Mouse (Mus musculus) limb, embryonic 15.5 days (tissue): Measurements from ENCODE around the gene Mertk. TPM values are rescaled to one million over a fixed set of nuclear protein-coding genes. Genes with fewer than 3 reads are reported as not detected.
A peak's percentile ranks its signal among the peaks of the same experiment; 100 is the strongest.

Experiments used
- ATAC-seq: fragments of 200-750 bp; cut with Nextera tagmentation; 2 replicates; pipeline ENCODE4 v1.8.0; 2017; ENCODE audit warnings: low read depth, moderate TSS enrichment; ENCODE audit not compliant: insufficient number of reproducible peaks, low FRiP score, low TSS enrichment
- H3K27ac ChIP-seq: fragments of 300-500 bp; sonication (generic); 2 replicates; pipeline ENCODE4 v1.5.1; 2015; ENCODE audit warnings: moderate library complexity, mild to moderate bottlenecking, inconsistent platforms
- H3K27me3 ChIP-seq: fragments of 300-500 bp; sonication (generic); 2 replicates; pipeline ENCODE4 v1.6.1; 2015; ENCODE audit warnings: inconsistent platforms
- H3K36me3 ChIP-seq: fragments of 300-500 bp; sonication (generic); 2 replicates; pipeline ENCODE4 v1.6.1; 2015; ENCODE audit warnings: inconsistent platforms
- H3K4me1 ChIP-seq: fragments of 300-500 bp; sonication (generic); 2 replicates; pipeline ENCODE4 v1.6.1; 2015; ENCODE audit warnings: inconsistent platforms
- H3K4me2 ChIP-seq: fragments of 300-500 bp; sonication (generic); 2 replicates; pipeline ENCODE4 v1.6.1; 2015; ENCODE audit warnings: mild to moderate bottlenecking, inconsistent platforms
- H3K4me3 ChIP-seq: fragments of 300-500 bp; sonication (generic); 2 replicates; pipeline ENCODE4 v1.5.1; 2015; ENCODE audit warnings: mild to moderate bottlenecking, inconsistent platforms
- H3K9ac ChIP-seq: fragments of 300-500 bp; sonication (generic); 2 replicates; pipeline ENCODE4 v1.6.1; 2015; ENCODE audit warnings: inconsistent platforms
- H3K9me3 ChIP-seq: fragments of 300-500 bp; sonication (generic); 2 replicates; pipeline ENCODE4 v1.6.1; 2016; ENCODE audit warnings: inconsistent platforms
- WGBS: fragments of 180-500 bp; shearing (Covaris S2); methylation state at CpG from one replicate; pipeline ENCODE4 v1.1.7; 2015; 5-methylcytosine and 5-hydroxymethylcytosine counted together
- polyA plus RNA-seq: library from polyadenylated mRNA; unstranded; fragments of >200 nt; fragmentation: Nextera tagmentation; extraction: Ambion mirVana; gene quantifications from 2 replicates; pipeline ENCODE4 v1.2.1, GENCODE M21; 2015

Gene Mertk
- polyA plus RNA-seq, 1 experiment from 2014 or later: 10.7 TPM

- 72% methylated on average over 5 of the region's 5 CpGs for WGBS
- H3K9ac ChIP-seq: no peak overlapping the region
These were observed 47.9 kb downstream of the Mertk start for GRCm38 (mm10) chr2:128746621-128747151.

GRCm38 (mm10) chr2:128747433-128748028 lies 48.8 kb downstream of the Mertk start:
- 70% methylated on average over 8 of the region's 8 CpGs for WGBS
- H3K9me3 ChIP-seq: no peaks in the 10 kb centered on the region
- peaks cover 15% of the 10 kb centered on the region for H3K36me3 ChIP-seq
- H3K9ac ChIP-seq: no peak overlapping the region
- peaks cover 31% of the 10 kb centered on the region for H3K4me1 ChIP-seq
- H3K4me3 ChIP-seq: no peak overlapping the region
- no peaks in the 10 kb centered on the region for H3K27me3 ChIP-seq
- H3K4me2 ChIP-seq: no peak overlapping the region
- no peak for ATAC-seq
- peak overlapping the region; percentile 72 for H3K27ac ChIP-seq

More at GRCm38 (mm10) chr2:128746621-128747151, 47.9 kb downstream of the Mertk start:
- no peak for ATAC-seq
- Histone ChIP-seq H3K4me2 (no peak overlapping the region), H3K36me3 (peaks cover 8% of the 10 kb centered on the region), H3K4me1 (peaks cover 31% of the 10 kb centered on the region), H3K27ac (peak overlapping the region; percentile 72), H3K27me3 (no peaks in the 10 kb centered on the region), H3K9me3 (no peaks in the 10 kb centered on the region), H3K4me3 (no peak overlapping the region)

- Histone ChIP-seq H3K9ac (no peak overlapping the region), H3K27ac (no peak overlapping the region), H3K4me1 (peaks cover 31% of the 10 kb centered on the region), H3K27me3 (no peaks in the 10 kb centered on the region), H3K4me2 (no peak overlapping the region), H3K36me3 (peaks cover 17% of the 10 kb centered on the region), H3K9me3 (no peaks in the 10 kb centered on the region), H3K4me3 (no peak overlapping the region)
- WGBS: 72% methylated on average over 6 of the region's 6 CpGs
- ATAC-seq: no peak
These were observed 49.4 kb downstream of the Mertk start for GRCm38 (mm10) chr2:128748171-128748570.

GRCm38 (mm10) chr2:128751030-128751429 lies 52.3 kb downstream of the Mertk start:
- Histone ChIP-seq H3K9ac (no peak overlapping the region), H3K4me3 (no peak overlapping the region), H3K4me1 (peaks cover 19% of the 10 kb centered on the region), H3K4me2 (no peak overlapping the region), H3K9me3 (no peaks in the 10 kb centered on the region), H3K27ac (no peak overlapping the region), H3K36me3 (peaks cover 27% of the 10 kb centered on the region), H3K27me3 (no peaks in the 10 kb centered on the region)
- no peak for ATAC-seq
- 76% methylated on average over 6 of the region's 6 CpGs for WGBS

GRCm38 (mm10) chr2:128753295-128753873 lies 54.6 kb downstream of the Mertk start:
- Histone ChIP-seq H3K27ac (no peak overlapping the region), H3K9ac (no peak overlapping the region), H3K27me3 (no peaks in the 10 kb centered on the region), H3K4me2 (no peak overlapping the region), H3K36me3 (peaks cover 44% of the 10 kb centered on the region), H3K4me3 (no peak overlapping the region), H3K4me1 (no peaks in the 10 kb centered on the region), H3K9me3 (no peaks in the 10 kb centered on the region)
- ATAC-seq: no peak
- 54% methylated on average over 6 of the region's 6 CpGs for WGBS

GRCm38 (mm10) chr2:128755149-128755691 lies 56.5 kb downstream of the Mertk start:
- H3K36me3 ChIP-seq: peaks cover 41% of the 10 kb centered on the region
- ATAC-seq: no peak

GRCm38 (mm10) chr2:128758724-128759340 lies 60.1 kb downstream of the Mertk start:
- Histone ChIP-seq H3K4me3 (no peak overlapping the region), H3K9ac (no peak overlapping the region), H3K9me3 (no peaks in the 10 kb centered on the region), H3K36me3 (peaks cover 56% of the 10 kb centered on the region), H3K4me1 (no peaks in the 10 kb centered on the region), H3K27ac (no peak overlapping the region), H3K4me2 (no peak overlapping the region), H3K27me3 (no peaks in the 10 kb centered on the region)
- ATAC-seq: no peak
- 40% methylated on average over 10 of the region's 10 CpGs for WGBS

More at GRCm38 (mm10) chr2:128755149-128755691, 56.5 kb downstream of the Mertk start:
- no peak overlapping the region for H3K4me3 ChIP-seq
- no peak overlapping the region for H3K27ac ChIP-seq
- H3K9me3 ChIP-seq: no peaks in the 10 kb centered on the region
- no peak overlapping the region for H3K9ac ChIP-seq
- 76% methylated on average over 4 of the region's 4 CpGs for WGBS
- no peaks in the 10 kb centered on the region for H3K4me1 ChIP-seq
- H3K4me2 ChIP-seq: no peak overlapping the region
- no peaks in the 10 kb centered on the region for H3K27me3 ChIP-seq

GRCm38 (mm10) chr2:128762008-128762407 lies 63.3 kb downstream of the Mertk start:
- H3K27me3 ChIP-seq: no peaks in the 10 kb centered on the region
- WGBS: 92% methylated on average over 9 of the region's 9 CpGs

GRCm38 (mm10) chr2:128765787-128766186 lies 67.0 kb downstream of the Mertk start:
- Histone ChIP-seq H3K9ac (no peak overlapping the region), H3K27ac (no peak overlapping the region), H3K9me3 (no peaks in the 10 kb centered on the region), H3K36me3 (peaks cover 54% of the 10 kb centered on the region), H3K4me3 (no peak overlapping the region), H3K4me1 (no peaks in the 10 kb centered on the region), H3K27me3 (no peaks in the 10 kb centered on the region), H3K4me2 (no peak overlapping the region)
- no peak for ATAC-seq
- 83% methylated on average over 1 of the region's 1 CpGs for WGBS

More at GRCm38 (mm10) chr2:128762008-128762407, 63.3 kb downstream of the Mertk start:
- Histone ChIP-seq H3K4me1 (no peaks in the 10 kb centered on the region), H3K9me3 (no peaks in the 10 kb centered on the region), H3K36me3 (peaks cover 56% of the 10 kb centered on the region), H3K4me3 (no peak overlapping the region), H3K9ac (no peak overlapping the region), H3K27ac (no peak overlapping the region), H3K4me2 (no peak overlapping the region)
- ATAC-seq: no peak

GRCm38 (mm10) chr2:128768545-128769247 lies 69.9 kb downstream of the Mertk start:
- no peak overlapping the region for H3K4me3 ChIP-seq
- H3K27me3 ChIP-seq: no peaks in the 10 kb centered on the region
- 83% methylated on average over 4 of the region's 4 CpGs for WGBS
- H3K27ac ChIP-seq: no peak overlapping the region
- peaks cover 43% of the 10 kb centered on the region for H3K36me3 ChIP-seq
- H3K4me1 ChIP-seq: no peaks in the 10 kb centered on the region
- H3K9me3 ChIP-seq: no peaks in the 10 kb centered on the region
- no peak overlapping the region for H3K9ac ChIP-seq
- no peak for ATAC-seq
- H3K4me2 ChIP-seq: no peak overlapping the region

- 94% methylated on average over 6 of the region's 6 CpGs for WGBS
- Histone ChIP-seq H3K4me1 (no peaks in the 10 kb centered on the region), H3K27me3 (no peaks in the 10 kb centered on the region), H3K27ac (no peak overlapping the region), H3K9me3 (no peaks in the 10 kb centered on the region), H3K4me3 (no peak overlapping the region), H3K9ac (no peak overlapping the region), H3K36me3 (peaks cover 35% of the 10 kb centered on the region), H3K4me2 (no peak overlapping the region)
- ATAC-seq: no peak
These were observed 71.8 kb downstream of the Mertk start for GRCm38 (mm10) chr2:128770557-128770956.
